Mouse (Mus musculus): ENCODE measurements around the gene Dync2h1.

GRCm38 (mm10) chr9:6891331-6891730, 292.9 kb downstream of the Dync2h1 start:
- no peak for TF ChIP-seq CTCF (IDR thresholded peaks at IDR 0.05; ENCODE audit: low read depth, low read length)
- no peak for TF ChIP-seq TAL1 (conservative IDR thresholded peaks at IDR 0.05; ENCODE audit: low read depth, low read length)
